ENCODE assay signal across 32 mouse cellular contexts in genomic region chr19:37498438-37498837, GRCm38 (mm10).
"Had no signal": no experiment of that assay in that cellular context is flagged by ENCODE, and none has a peak within 500 bp of the region (broad histone marks: within the 10 kb centered on the region; RNA-seq: fewer than 3 reads in every experiment).

No protein-coding gene starts in this region.

- H3K4me1 ChIP-seq: limb, embryonic 15.5 days; midbrain, embryonic 10.5 days; midbrain, embryonic 12.5 days; midbrain, embryonic 13.5 days; midbrain, embryonic 15.5 days; neural tube, embryonic 12.5 days; neural tube, embryonic 13.5 days had no signal

- H3K27ac ChIP-seq: limb, embryonic 10.5 days; limb, embryonic 12.5 days; limb, embryonic 13.5 days; limb, embryonic 15.5 days; liver, embryonic 12.5 days; liver, embryonic 13.5 days; liver, embryonic 14.5 days; liver, embryonic 15.5 days; lung, embryonic 15.5 days; macrophage; midbrain, embryonic 10.5 days; midbrain, embryonic 12.5 days; midbrain, embryonic 13.5 days; midbrain, embryonic 15.5 days; neural tube, embryonic 12.5 days; neural tube, embryonic 13.5 days had no signal

- H3K27me3 ChIP-seq: limb, embryonic 12.5 days; limb, embryonic 13.5 days; limb, embryonic 15.5 days; lung, embryonic 15.5 days; midbrain, embryonic 12.5 days; midbrain, embryonic 13.5 days; midbrain, embryonic 15.5 days; neural tube, embryonic 12.5 days; neural tube, embryonic 13.5 days had no signal

- H3K9ac ChIP-seq: limb, embryonic 12.5 days; limb, embryonic 13.5 days; limb, embryonic 15.5 days; liver, embryonic 12.5 days; liver, embryonic 13.5 days; liver, embryonic 14.5 days; liver, embryonic 15.5 days; liver, postnatal 0 days; lung, embryonic 14.5 days; lung, embryonic 15.5 days; midbrain, embryonic 12.5 days; midbrain, embryonic 13.5 days; midbrain, embryonic 15.5 days; neural tube, embryonic 12.5 days; neural tube, embryonic 13.5 days had no signal

- H3K4me2 ChIP-seq: limb, embryonic 12.5 days; limb, embryonic 13.5 days; limb, embryonic 15.5 days; liver, embryonic 11.5 days; liver, embryonic 12.5 days; liver, embryonic 13.5 days; liver, embryonic 15.5 days; lung, embryonic 14.5 days; lung, embryonic 15.5 days; midbrain, embryonic 12.5 days; midbrain, embryonic 13.5 days; midbrain, embryonic 15.5 days; neural tube, embryonic 12.5 days; neural tube, embryonic 13.5 days had no signal

- ATAC-seq: liver, embryonic 12.5 days; liver, postnatal 0 days; lung, postnatal 0 days; midbrain, embryonic 13.5 days; midbrain, embryonic 15.5 days; midbrain, embryonic 16.5 days had no signal

- H3K9me3 ChIP-seq: limb, embryonic 10.5 days; limb, embryonic 13.5 days; limb, embryonic 15.5 days; liver, embryonic 12.5 days; liver, embryonic 15.5 days; lung, embryonic 15.5 days; midbrain, embryonic 10.5 days; midbrain, embryonic 12.5 days; midbrain, embryonic 13.5 days; midbrain, embryonic 15.5 days; neural tube, embryonic 12.5 days; neural tube, embryonic 13.5 days had no signal

- H3K36me3 ChIP-seq: limb, embryonic 10.5 days; limb, embryonic 12.5 days; limb, embryonic 13.5 days; limb, embryonic 15.5 days; liver, embryonic 12.5 days; liver, embryonic 13.5 days; liver, embryonic 15.5 days; lung, embryonic 15.5 days; midbrain, embryonic 10.5 days; midbrain, embryonic 12.5 days; midbrain, embryonic 13.5 days; midbrain, embryonic 15.5 days; neural tube, embryonic 12.5 days; neural tube, embryonic 13.5 days had no signal

- H3K4me3 ChIP-seq: limb, embryonic 10.5 days; limb, embryonic 12.5 days; limb, embryonic 13.5 days; limb, embryonic 15.5 days; liver, embryonic 12.5 days; liver, embryonic 13.5 days; liver, embryonic 15.5 days; lung, embryonic 15.5 days; megakaryocyte, embryonic 14.5 days; midbrain, embryonic 10.5 days; midbrain, embryonic 12.5 days; midbrain, embryonic 13.5 days; midbrain, embryonic 15.5 days; myocyte; neural tube, embryonic 12.5 days; neural tube, embryonic 13.5 days had no signal

- DNase-seq: left cerebral cortex, postnatal 4 days; liver; liver, embryonic 13.5 days; liver, postnatal 0 days; lung, adult 18-20 months; lung, adult 2 months; lung, embryonic 14.5 days; lung, postnatal 10 days; lung, postnatal 14 days; lung, postnatal 36 days; lung, postnatal 4 days; midbrain, embryonic 14.5 days had no signal
